Mouse (Mus musculus): ENCODE results near the gene Bcap31. TPM values are rescaled to one million over a fixed set of nuclear protein-coding genes. Genes with fewer than 3 reads are reported as not detected.

Gene Bcap31
- total RNA-seq, 2 experiments from 2014 or later: 74.8 to 90.1 TPM

- TF ChIP-seq CTCF (IDR thresholded peaks at IDR 0.05): no peak
- intact Hi-C loops (cut with DNase I): no loop called here
- H3K27ac ChIP-seq: peak overlapping the region; percentile 41
Measured at GRCm38 (mm10) chrX:73675231-73675630, 40.7 kb downstream of the Bcap31 start.

DNA sequence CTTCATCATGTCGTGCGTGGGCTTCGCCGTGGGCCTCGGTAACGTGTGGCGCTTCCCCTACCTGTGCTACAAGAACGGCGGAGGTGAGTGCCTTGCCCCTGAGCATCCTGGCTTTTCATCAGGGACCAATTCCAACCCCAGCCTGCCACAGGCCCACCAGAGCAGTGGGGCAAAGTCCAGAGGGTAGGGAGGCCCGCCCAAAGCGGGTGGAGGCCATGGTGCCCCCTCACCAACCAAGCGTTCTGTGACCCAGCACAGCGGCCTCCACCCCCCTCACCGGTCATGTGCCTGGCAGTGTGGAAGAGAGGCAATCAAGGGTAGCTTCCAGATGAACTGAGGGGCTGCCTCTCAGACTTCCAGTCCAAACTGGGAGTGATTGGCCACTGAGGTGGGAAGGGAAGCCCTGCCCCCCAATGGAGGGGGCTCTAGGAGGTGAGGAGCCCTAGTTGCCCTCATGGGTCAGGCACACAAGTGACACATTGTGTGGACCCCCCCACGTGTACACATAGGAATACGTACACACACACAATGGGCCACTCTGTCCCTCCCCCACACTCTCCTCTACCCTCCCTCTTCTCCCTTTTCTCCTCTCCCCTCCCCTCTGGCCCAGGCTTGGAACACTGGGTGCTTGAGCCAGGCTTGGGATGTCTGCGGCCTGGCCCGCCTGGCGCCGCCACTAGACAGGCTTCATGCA is 41.9 kb downstream of the Bcap31 start:
- H3K4me3 ChIP-seq: peak overlapping the region; percentile 72
- no peak for TF ChIP-seq CTCF (IDR thresholded peaks at IDR 0.05)
- intact Hi-C loops (cut with DNase I): no loop called here
- peak overlapping the region; percentile 94 for H3K27ac ChIP-seq
- peak in 1 of 2 experiments; percentile 17 for DNase-seq (ENCODE audit: extremely low spot score in 1 of 2, low spot score in 2 of 2)

More at GRCm38 (mm10) chrX:73675231-73675630, 40.7 kb downstream of the Bcap31 start:
- peak in 1 of 2 experiments; percentile 25 for DNase-seq (ENCODE audit: extremely low spot score in 1 of 2, low spot score in 2 of 2)
- H3K4me3 ChIP-seq: peak overlapping the region; percentile 72

- DNase-seq (ENCODE audit: extremely low spot score in 1 of 2, low spot score in 2 of 2): no peak
- peak overlapping the region; percentile 94 for H3K27ac ChIP-seq
- intact Hi-C loops (cut with DNase I): no loop called here
- TF ChIP-seq CTCF (IDR thresholded peaks at IDR 0.05): no peak
- peak overlapping the region; percentile 72 for H3K4me3 ChIP-seq
Measured at GRCm38 (mm10) chrX:73673619-73673967, 42.4 kb downstream of the Bcap31 start.

- intact Hi-C loops (cut with DNase I): loop anchor here (1.0 kb wide), 1 partner anchor 18 kb away; no protein-coding TSS in a partner anchor
- peak; percentile 52 to 55 for DNase-seq (ENCODE audit: extremely low spot score in 1 of 2, low spot score in 2 of 2)
- peak within 1 kb of the TSS; percentile 94 for H3K27ac ChIP-seq
- TF ChIP-seq CTCF (IDR thresholded peaks at IDR 0.05): no peak
- peak within 1 kb of the TSS; percentile 72 for H3K4me3 ChIP-seq
Measured at GRCm38 (mm10) chrX:73672879-73673618, 42.9 kb downstream of the Bcap31 start, which contains the start of gene Slc6a8. Slc6a8 (plus strand) TSS chrX:73673150.

DNA sequence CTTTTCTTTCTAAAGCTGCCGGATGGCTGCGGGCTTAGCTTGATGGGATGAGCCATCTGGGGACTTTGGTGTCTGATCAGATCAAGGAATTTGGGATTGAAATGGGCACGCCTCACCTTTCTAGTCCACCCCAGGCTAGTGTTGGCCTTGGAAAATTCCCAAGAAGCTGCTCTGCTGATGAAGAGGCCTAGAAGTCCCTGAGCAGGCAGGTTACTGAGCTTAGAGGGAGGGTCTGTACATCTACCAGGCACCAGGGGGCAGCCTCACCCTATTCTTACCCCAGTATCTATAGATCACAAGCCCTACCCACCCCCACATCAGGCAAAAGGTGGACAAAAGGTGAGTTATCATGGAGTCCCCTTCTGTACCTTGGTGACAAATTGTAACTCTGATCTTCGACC is 43.9 kb downstream of the Bcap31 start:
- Histone ChIP-seq H3K27ac (peak overlapping the region; percentile 13; the same call in 1 of the 2 replicates), H3K4me3 (no peak overlapping the region)
- peak; percentile 54 for TF ChIP-seq CTCF (IDR thresholded peaks at IDR 0.05)
- intact Hi-C loops (cut with DNase I): loop anchor here (1.0 kb wide), 1 partner anchor 19 kb away; no protein-coding TSS in a partner anchor
- DNase-seq (ENCODE audit: extremely low spot score in 1 of 2, low spot score in 2 of 2): peak; percentile 18 to 32

GRCm38 (mm10) chrX:73663143-73663542 is 52.8 kb downstream of the Bcap31 start:
- intact Hi-C loops (cut with DNase I): no loop called here
- no peak for DNase-seq (ENCODE audit: extremely low spot score in 1 of 2, low spot score in 2 of 2)
- Histone ChIP-seq H3K4me3 (no peak overlapping the region), H3K27ac (no peak overlapping the region)
- peak; percentile 52 for TF ChIP-seq CTCF (IDR thresholded peaks at IDR 0.05)

DNA sequence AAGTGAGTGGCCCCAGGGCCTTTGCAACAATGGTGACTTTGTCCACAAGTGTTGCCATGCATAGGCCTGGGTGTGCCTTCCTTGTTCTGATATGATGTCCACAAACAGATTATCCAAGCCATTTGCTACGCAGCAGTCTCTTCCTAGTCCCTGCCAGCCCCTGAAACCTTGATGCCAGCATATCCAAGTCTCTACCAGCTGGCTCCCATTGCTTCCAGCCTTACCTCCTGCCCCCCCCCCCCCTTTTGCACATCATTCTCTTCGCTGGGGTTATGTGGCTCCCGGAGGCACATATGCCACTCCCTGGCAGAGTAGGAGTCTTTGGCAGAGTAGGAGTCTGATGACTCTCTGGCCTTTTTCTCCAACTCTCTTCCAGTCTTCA is 55.7 kb downstream of the Bcap31 start:
- intact Hi-C loops (cut with DNase I): no loop called here
- DNase-seq (ENCODE audit: extremely low spot score in 1 of 2, low spot score in 2 of 2): no peak
- peak overlapping the region; percentile 88 for H3K27ac ChIP-seq

GRCm38 (mm10) chrX:73659575-73660283 is 56.2 kb downstream of the Bcap31 start, which contains the start of gene Pnck:
Pnck (minus strand) TSS chrX:73660117.
- intact Hi-C loops (cut with DNase I): loop anchor here (10.0 kb wide), 1 partner anchor 435 kb away; the partner anchor contains the start of gene F8a
- DNase-seq (ENCODE audit: extremely low spot score in 1 of 2, low spot score in 2 of 2): no peak
- Histone ChIP-seq H3K27ac (peak within 1 kb of the TSS; percentile 88), H3K4me3 (peak within 1 kb of the TSS; percentile 44)
- TF ChIP-seq CTCF (IDR thresholded peaks at IDR 0.05): no peak

More for the DNA sequence above, 55.7 kb downstream of the Bcap31 start:
- H3K4me3 ChIP-seq: peak overlapping the region; percentile 44; the same call in 1 of the 2 replicates
- TF ChIP-seq CTCF (IDR thresholded peaks at IDR 0.05): no peak

- TF ChIP-seq CTCF (IDR thresholded peaks at IDR 0.05): no peak
- peak overlapping the region; percentile 88 for H3K27ac ChIP-seq
- peak overlapping the region; percentile 44 for H3K4me3 ChIP-seq
- peak in 1 of 2 experiments; percentile 24 for DNase-seq (ENCODE audit: extremely low spot score in 1 of 2, low spot score in 2 of 2)
- intact Hi-C loops (cut with DNase I): loop anchor here (10.0 kb wide), 1 partner anchor 434 kb away; the partner anchor contains the start of gene F8a
Measured at GRCm38 (mm10) chrX:73658936-73659574, 56.9 kb downstream of the Bcap31 start.

DNA sequence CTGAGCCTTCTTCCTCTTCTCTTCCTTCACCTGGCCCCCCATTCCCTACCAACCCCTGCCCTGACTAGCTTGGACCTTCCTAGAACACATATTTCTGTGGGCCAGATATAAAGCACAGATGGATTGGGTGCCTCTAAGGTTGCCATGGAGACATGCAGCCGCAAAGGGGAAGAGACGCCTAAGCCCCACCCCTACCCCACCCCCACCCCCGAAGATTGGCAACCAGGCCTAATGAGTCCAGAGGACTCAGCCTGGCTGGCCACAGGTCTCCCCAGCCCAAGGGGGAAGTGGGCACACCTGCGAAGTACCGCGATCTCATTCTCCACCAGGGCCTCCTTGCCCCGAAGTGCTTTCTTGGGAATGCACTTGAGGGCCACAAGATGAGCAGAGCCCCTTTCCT is 57.6 kb downstream of the Bcap31 start:
- intact Hi-C loops (cut with DNase I): loop anchor here (10.0 kb wide), 1 partner anchor 434 kb away; the partner anchor contains the start of gene F8a

DNA sequence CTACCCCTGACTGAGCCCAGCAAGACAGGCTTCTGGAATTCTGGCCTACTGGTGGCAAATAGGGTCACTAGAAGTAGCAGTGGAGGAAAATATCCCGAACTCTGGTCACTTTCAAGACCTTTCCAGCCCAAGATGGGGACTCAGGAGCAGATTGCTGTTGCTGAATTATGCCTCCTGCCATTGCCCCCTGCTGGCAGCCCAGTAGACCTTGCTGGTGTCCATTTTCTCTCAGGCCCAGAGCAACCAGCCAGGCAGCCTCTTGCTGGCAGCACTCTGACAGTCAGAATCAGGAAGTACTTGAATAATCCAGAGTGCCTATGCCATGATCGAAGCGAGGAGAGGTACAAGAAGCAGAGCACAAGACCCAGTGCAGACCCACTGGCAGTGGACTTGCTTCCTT is 60.4 kb downstream of the Bcap31 start:
- Histone ChIP-seq H3K27ac (no peak overlapping the region), H3K4me3 (no peak overlapping the region)
- intact Hi-C loops (cut with DNase I): loop anchor here (1.0 to 10.0 kb wide), 3 partner anchors 62 to 431 kb away; partner anchors contain the start of gene F8a
- DNase-seq (ENCODE audit: extremely low spot score in 1 of 2, low spot score in 2 of 2): no peak
- TF ChIP-seq CTCF (IDR thresholded peaks at IDR 0.05): peak; percentile 44

More for the DNA sequence above, 57.6 kb downstream of the Bcap31 start:
- Histone ChIP-seq H3K4me3 (no peak overlapping the region), H3K27ac (no peak overlapping the region; the same call in none of the 2 replicates)
- TF ChIP-seq CTCF (IDR thresholded peaks at IDR 0.05): no peak
- DNase-seq (ENCODE audit: extremely low spot score in 1 of 2, low spot score in 2 of 2): no peak

Data from left cerebral cortex, adult 2 months (tissue).